Mouse (Mus musculus) ovary, postnatal 10 days (tissue): ENCODE measurements around the gene Ppp1r13b.

Source experiments
- DNase-seq: peaks from one replicate; pipeline ENCODE4 v3.0.0; 2022; ENCODE audit warnings: low spot score

Ppp1r13b gene

DNA sequence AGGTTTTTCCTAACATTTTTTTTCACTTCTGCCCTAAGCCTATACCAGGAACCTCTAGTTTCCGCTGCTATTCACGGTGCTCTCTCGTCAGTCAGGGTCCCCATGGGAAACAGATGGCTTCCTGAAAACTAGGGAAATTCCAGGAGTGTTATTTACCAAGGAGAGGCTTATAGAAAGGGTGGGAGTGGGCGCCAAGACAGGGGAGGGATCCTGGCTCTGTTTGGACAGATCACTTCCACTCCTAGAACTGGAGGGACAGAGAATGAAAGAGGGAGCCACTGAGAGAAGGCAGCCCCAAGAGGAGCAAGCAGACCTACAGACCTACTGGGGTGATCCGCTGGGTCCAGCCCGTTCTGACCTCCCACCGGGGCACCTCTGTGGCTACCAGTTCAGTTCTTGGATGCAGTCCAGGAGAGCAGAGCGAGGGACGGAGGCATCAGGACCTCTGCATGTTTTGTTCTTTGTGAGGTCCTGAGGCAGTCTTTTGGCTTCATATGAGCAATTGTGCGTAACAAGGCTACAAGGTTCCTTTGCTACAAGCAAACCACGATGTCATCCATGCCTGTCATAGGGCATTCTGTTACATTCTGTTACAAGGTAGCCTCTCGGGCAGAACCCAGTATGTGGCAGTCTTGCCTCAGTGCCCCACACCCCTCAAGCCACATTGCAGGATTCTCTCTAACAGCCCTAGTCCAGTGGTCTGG lies 8.8 kb upstream of the Ppp1r13b start:
- DNase-seq = no peak

DNA sequence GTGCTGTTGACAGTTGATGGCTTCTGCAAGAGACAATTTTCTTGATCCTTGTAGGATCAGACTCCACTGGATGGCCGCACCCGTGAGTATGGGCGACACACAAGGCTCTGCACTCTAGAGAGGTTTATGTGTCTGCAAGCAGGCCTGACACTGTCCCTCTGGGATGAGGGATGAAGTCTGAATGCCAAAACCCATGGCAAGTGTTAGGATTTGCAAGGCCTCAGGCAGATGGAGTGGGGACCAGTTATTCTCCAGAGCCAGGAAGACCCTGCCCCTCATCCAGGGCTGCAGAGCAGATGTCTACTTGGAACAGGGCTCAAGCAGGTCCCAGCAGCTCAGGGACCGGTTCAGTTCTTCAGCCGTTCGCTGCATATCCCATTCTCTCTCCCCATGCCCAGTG lies 7.9 kb upstream of the Ppp1r13b start:
- DNase-seq = no peak

DNA sequence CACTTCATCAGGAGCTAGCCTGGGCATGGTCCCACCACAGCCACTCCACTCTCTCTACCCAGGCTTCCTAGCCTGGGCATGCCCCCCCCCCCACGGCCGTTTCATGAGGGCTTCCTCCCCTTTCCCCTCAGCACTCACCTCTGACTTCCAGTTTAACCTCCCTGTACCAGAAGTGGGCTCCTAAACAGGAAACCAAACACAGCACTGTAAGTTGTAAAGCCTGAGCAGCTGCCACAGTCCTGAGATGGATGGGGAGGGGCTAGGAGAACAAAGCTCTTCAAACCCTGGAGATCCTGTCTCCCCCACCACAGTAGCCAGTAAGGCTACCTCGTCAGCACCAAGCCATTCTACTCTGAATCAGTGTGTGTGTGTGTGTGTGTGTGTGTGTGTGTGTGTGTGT lies 6.1 kb upstream of the Ppp1r13b start:
- DNase-seq = no peak

DNA sequence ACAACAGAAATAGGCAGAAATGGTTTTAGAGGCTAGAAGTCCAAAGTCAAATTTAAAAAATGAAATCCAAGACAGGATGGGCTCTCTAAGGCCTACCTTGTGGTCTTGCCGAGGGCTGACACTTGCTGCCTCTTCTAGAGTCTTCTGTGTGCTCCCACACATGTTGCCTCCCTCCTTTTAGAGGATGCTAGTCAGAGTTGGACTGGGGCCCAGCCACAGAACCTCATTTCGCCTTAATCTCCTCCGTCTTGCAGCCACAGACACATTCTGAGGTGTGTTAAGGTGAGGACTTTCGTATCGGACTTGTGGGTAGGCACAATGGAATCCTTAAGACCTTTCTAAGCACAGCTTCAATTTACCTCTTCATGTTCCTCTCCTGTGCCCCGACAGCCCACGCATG lies 4.9 kb upstream of the Ppp1r13b start:
- no peak for DNase-seq

DNA sequence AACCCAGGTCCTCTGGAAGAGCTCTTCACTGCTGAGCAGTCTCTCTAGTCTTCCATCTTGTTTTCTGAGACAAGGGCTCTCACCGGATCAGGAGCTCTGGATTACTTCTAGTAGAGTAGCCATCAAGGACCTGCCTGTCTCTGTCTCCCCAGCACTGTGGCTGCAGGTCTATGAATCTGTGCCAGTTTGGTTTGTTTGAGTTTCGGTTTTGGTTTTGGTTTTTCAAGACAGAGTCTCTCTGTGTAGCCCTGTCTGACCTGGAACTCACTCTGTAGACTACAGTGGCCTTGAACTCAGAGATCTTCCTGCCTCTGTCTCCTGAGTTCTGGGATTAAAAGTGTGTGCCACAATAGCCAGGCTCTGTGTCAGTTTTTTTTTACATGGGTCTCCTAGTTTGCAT lies 3.9 kb upstream of the Ppp1r13b start:
- no peak for DNase-seq

DNA sequence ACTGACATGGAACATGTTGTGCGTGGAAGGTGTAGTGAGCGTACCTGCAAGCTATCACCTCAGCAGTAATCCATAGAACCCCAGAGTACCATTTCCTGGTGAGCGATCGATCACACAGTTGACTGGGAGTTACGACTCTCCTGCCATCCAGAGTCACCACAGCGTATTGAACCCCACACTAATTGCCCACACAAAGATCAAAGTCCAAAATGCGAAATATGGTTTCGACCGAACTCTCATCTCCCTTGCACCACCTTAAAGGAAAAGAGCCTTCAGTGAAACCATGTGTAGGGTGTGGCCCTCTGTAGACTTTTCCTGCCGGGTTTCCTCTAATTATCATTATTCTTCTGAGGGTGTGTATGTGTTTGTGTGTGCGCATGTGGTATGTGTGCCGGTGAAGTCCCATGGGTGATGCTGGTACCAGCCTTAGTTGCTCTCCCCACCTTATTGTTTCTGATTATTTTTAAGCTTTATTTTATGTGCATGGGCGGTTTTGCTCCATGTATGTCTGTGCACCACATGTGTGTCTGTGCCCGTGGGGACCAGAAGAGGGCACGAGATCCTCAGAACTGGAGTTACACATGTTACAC lies 3.4 kb upstream of the Ppp1r13b start:
- DNase-seq = no peak

DNA sequence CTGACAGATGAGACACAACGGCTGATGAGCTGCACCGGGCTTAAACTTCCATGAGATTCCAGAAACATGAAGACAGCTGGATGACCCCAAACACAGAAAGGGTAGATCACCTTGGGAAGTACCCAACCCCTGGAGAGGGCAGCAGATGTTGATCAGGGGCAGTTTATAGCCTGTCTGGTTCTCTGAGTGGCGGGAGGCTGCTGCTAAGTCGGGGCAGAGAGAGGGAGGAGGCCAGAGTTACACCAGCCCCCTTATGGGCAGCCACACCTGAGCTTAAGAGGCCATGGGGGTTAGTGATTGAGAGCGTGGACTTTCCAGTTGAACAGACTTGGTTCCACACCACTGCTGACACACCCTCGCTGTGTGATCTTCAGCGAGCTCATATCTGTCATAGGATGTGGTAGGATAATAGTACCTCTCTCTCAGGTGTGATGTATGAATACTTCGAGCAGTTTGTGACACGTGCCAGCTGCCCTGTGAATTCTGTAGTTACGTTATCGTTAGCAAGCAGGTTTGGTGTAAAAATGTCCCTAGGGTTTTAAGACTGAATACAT lies 1.2 kb upstream of the Ppp1r13b start:
- DNase-seq = no peak

DNA sequence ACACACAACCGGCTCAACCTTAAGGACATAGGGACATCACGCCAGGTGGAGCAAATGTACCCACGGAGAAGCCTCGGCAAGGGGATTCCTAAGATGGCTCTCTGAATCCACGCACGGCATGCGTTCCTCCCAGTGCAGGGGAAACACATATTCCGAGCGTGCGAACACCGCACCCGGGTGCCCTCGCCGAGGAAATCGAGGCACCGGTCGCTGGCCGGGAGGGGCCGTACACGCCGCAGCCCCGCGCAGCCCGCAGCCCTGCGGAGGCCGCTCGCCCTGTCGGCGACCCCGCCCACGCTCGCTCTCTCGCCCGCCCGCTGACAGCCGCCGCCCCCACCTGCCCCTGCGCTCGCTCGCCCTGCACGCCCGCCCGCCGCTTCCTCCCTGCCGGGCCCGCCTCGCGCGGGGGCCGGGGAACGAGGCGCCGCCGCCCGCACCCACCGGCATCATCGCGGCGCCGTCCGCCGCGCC lies 454 bp downstream of the Ppp1r13b start:
- DNase-seq = no peak

DNA sequence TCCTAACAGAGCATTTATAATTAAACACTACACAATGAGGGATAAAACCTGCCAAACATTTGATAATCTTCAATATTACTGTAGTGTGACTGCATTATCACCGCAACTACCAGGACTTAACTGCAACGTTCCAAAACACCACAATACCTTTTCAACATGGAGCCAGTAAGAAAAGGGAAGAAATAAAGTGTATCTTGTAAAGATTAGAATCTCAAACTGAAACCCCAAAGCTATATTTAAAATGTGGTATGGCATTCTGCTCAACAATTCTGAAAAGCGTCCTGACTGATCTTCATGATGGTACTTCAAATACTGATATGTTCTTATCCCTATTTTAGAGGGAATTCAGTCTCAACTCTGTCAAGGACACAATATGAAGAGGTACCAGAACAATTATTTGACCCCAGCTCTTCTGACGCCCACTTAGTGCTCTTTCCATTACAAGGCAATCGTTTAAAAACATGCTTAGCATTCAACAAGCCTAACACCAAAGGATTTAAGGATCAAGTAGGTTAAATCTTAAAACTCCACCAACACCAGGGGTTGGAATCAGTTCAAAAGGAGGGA lies 1.5 kb downstream of the Ppp1r13b start:
- no peak for DNase-seq

DNA sequence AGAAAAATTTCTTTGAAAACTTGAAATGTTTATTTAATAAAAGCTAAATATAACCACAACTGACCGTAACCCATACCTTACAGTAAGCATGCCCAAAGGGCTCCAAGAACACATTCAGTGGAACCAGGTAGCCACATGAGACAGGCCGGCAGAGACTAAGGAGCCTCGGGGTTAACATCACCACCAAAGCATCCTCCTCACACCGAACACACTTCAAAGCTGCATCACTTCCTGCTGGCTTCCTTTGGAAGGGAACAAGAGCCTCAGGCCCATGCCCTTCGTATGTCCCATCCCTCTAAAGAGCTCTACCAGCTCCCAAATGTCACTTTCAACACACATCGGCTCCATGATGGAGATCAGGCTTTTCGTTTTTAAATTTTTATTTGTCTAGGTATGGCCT lies 5.4 kb downstream of the Ppp1r13b start:
- DNase-seq = no peak

DNA sequence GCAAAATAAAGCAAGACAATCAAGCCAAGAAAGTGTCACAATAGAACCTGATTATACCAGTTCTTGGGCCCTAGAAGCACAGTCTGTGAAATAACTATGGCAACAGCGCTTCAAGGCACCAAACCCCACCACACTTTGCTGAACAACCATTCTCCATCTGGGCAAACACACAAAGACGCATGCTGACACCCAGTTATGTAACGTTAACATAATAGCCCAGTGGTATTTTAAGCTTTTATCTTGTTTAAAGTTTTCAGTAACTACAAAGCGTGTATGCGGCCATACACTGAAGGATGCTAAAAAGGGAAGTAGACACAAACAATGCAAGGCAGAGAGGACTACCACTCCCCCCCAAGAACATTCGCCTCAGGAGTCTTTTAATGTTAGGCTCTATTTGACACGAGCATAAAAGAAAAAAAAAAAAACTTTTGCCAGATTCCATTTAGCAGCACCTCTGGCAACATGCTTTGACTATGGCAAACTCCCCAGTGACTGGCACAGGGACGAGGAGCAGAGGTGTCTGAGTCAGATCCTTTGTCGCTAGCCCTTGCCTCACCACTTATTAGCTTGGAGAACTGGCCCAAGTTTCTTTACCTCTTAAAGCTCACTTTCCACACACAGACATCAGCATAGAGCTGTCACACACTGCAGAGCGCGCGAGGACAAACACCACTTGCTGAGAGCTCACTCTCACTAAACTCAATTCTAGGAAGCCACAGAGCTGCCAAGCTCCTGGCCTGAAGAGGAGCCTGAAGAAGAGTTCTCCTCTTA lies 6.6 kb downstream of the Ppp1r13b start:
- DNase-seq = no peak

DNA sequence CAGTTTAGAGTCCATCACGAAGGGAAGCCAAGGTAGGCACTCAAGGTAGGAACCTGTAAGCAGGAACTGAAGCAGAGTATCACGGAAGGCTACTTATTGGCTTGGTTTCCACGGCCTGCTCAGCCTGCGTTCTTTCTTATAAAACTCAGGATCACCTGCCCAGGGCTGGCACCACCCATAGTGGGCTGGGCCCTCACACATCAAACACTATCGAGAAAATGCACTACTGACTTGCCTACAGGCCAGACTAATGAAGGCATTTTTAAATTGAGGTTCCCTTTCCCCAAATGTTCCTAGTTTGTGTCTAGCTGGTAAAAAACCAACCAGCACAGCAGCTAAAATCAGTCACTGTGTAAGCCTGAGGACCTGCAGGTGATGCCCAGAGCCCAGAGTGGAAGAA lies 8.3 kb downstream of the Ppp1r13b start:
- no peak for DNase-seq

DNA sequence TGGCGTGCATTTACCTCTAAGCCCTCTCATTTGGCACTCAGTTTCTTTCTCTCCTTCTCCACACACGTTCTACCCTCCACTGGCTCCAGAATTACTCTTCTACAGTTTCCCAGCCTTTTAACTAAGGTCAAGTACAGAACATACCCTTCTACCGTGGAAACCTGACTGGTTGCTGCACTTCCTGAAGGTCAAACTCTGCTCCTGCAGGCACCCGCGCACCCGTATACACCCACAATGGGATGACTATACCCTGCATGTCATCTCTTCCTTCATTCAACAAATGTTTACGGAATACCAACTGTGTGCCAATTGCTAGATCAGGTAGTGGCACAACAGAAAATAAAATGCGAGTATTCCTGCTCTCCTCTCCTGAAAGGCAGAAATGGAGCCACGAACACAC lies 9.2 kb downstream of the Ppp1r13b start:
- DNase-seq = no peak

DNA sequence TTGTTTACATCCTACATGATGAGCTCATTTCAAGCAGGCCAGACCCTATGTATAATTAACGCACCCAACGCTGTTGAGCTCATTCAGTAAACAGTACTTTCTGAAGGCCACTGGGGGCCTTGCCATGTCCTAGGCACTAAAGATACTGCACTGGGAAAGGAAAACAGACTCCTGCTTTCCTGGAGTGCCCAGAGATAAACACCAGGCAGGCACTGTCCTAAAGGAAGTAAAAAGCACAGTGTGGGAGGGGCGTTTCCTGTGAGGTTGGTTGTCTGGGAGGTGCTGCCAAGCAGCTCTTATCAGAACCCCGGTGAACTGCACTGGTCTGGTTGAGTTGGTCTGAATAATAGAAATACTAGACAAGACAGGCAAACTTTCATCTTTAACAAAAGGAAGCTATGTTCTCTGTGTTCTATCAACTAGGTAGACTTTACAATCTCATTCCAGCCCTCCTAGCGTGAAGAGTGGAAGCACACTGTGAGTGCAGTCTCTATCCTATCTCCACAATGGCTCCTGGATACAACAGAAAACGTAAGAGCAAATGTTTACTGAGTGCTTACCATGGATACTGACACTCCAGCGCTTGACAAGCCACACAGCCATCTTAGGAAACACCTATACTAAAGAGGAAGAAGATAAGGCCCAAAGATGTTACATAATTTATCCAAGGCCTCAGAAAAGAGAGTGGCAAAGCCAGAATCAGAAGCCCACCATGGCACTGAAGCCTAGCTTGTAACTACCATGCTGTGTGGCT lies 10.8 kb downstream of the Ppp1r13b start:
- no peak for DNase-seq

DNA sequence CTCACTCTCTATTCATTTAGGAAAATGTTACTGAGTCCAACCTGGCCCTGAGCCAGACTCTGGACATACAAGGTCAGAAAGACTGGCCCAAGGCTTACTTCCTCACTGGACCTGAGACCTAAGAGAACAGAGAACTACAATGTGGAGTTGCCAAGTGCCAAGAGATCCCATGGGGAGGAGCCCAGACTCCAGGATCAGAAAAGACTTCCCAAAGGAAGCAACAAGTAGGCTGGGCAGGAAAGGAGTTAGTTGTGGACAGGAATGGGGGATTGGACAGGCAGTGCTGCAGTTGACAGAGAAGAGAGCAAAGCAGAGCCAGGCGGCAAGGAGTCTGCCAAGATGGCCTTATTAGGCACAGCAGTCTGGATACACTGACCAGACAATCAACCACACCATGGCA lies 13.8 kb downstream of the Ppp1r13b start:
- no peak for DNase-seq

DNA sequence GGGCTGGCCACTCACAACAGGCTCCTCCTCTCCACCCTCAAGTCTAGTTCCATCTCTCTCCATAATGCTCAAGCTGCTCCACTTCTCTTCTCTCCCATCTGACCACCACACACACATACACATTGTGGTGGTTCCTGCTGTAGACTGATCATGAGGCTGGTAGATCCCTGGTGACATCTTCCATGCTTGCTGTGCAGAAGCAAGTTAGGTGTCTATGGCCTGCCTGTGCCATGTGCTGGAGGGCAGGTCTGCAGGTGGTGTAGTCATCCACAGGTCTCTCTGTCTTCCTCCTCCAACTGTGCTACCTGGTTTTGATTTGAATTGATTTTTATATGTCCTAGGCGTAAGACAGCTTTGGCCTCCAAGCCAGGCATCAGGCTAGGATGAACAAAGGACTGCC lies 14.9 kb downstream of the Ppp1r13b start:
- no peak for DNase-seq

DNA sequence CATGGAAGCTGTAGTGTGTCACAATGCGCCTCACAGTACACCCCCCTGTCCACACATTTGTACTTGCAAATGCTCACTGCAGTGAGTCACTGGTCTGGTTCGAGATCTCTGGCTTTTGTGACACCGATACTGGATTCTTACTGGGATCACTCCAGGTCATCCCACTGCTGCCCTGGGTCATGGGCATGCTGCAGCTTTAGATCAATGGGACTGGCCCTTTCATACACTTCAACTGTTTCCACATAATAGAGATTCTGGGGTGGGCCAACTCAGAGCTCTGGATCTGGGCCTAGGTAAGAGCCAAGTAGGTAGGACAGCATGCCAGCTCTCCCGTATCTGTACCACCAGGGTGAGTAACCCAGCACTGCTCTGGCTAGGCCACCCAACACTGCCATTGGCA lies 16.1 kb downstream of the Ppp1r13b start:
- DNase-seq = no peak

DNA sequence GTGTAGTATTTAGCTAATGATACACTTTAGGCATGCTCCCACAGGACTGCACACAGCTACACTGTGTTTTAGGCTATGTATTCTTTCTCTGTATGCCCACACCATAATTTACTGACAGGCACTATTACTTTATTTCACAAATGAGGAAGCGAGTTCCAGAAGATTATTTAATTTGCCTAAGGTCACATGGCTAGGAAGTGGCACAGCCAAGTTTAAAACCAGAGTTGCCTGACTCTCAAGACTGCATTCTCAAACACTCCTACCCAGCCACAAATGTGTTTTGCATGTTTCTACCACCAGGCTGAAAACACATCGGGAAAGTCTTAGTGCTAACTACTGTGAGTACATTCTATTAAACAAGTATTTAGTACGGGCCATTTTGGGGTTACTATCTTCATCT lies 18.7 kb downstream of the Ppp1r13b start:
- DNase-seq = no peak

DNA sequence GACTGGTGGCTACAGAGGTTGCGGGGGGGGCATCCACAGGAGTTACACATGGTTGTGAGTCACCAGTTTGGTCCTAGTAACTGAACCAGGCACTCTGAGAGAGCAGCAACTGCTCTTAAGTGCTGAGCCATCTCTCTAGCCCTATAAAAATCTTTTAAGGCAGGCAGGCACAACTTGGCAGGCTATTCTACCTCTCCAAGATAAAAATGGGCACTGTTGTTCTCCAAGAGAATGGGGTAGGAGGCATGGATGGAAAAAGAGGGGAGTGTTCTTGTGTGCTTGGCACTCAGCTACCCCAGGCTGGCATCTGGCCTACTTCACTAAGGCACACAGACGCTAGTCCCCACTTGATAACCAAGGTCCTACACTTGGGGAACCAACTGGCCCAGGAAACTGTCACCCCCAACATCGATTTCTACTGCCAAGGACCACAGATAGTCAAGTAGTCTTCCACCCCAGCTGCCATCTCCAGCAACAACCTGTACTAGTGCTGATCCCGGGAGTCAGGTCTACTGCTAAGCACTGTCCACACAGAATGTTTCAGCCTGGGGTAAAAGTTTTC lies 19.5 kb downstream of the Ppp1r13b start:
- DNase-seq = no peak

DNA sequence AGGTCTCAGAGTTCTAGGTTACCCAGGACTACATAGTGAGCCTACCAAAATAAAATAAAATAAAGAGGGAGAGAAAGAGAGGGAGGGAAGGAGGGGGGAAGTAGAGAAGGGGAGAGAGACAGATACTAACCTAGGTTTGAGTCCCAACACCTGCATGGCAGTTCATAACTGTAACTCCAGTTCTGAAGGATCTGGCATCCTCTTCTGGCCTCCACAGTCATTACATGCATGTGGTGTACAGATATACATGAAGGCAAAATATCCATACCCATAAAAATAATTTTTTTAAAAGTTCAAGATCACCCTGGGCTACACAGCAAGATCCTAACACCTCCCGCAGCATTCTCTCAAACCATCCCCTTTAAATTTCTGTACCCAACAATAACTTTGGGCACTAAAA lies 20.9 kb downstream of the Ppp1r13b start:
- DNase-seq = no peak

DNA sequence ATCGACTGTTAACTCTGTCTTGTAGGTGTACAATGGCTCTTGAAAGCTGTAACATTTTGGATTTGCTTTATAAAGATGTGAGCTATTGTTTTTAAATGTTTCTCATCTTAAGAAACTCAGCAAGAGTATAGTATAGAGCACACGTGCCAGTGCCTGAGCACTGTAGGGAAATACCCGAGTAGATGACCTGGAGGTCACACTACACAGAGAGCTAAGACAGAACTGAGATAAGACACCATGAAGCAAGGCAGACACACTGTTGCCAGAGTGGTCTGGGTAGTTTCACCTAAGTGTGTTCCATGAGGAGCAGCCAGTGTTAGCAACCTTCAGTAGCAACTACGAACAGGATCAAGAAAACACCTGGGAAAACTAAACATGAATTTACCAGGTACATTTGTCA lies 25.1 kb downstream of the Ppp1r13b start:
- no peak for DNase-seq

DNA sequence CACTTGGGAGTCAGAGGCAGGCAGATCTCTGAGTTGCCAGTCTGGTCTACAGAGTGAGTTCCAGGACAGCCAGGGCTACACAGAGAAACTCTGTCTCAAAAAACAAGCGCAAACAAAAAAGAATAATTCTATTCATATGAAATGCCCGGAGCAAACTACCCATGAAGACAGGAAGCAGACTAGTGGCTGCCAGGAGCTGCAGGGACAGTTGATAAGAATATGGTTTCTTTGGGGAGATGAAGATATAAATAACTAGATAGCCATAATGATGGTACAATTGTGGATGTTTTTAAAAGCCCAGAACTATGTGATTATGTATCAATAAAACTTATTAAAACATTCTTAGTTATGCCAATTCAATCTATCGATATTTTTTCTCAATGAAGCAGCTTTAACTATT lies 25.9 kb downstream of the Ppp1r13b start:
- no peak for DNase-seq
